Mouse (Mus musculus): ENCODE data around the gene Chrm4.

Chrm4 gene

DNA sequence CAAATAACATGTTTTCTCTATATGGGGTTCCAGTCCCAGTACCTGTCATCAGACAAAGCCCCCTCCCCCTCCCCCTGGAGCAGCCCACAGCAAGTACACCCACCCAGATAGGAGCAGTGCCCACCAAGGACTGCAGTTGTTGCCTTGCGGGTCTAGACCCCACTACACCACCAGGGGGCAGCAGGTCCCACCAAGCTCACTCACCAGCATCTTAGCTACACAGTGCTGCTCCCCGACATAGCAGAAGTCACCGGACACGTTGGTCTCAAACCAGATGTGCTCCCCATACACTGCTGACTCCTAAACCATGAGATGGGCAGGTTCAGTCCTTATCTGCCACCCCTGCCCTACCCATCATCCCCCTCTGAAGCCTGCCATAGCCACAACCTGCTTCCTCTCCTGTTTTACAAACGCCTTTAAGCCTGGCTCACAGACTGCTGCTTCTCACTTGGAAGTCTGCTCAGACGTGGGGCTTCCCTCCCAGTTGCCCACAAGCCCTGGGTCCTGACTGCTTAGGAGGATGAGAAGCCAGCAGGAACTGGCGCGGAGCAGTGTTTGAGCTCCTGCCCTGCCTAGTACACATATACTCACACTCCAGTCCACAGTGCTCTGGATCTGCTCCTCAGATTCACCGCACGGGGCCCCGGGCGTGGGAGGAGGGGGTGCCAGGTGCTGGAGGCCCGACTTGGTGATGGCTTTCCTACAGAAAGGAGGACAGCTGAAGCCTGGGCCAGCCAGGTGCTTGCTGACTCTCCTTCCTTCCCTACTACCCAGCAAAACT, 17.3 kb downstream of the Chrm4 start:
- peak; percentile 75 for DNase-seq (ENCODE audit: low read depth, low spot score)

DNA sequence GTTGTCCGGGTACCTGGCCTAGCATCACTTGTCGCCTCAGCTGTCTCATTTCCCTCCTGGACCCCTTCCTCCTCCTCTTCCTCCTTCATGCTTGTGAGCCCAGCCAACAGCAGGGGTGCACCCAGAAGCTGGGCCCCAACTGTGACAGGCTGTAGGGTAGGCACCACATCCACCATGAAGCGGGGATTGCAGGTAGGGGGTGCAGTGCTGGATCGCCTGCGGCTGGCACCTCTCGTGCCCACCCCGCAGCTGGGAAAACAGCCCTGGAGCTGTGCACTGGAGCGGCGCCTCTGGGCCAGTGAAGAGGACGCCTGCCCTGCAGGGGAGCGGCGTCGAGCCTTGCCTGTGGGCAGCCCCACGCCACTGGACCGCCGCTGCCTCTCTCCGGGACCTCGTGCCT, 18.4 kb downstream of the Chrm4 start, which contains the start of gene Gm9821:
Gm9821 (plus strand) TSS at position 221 of the 400 bp plus-strand sequence.
- DNase-seq (ENCODE audit: low read depth, low spot score): no peak

DNA sequence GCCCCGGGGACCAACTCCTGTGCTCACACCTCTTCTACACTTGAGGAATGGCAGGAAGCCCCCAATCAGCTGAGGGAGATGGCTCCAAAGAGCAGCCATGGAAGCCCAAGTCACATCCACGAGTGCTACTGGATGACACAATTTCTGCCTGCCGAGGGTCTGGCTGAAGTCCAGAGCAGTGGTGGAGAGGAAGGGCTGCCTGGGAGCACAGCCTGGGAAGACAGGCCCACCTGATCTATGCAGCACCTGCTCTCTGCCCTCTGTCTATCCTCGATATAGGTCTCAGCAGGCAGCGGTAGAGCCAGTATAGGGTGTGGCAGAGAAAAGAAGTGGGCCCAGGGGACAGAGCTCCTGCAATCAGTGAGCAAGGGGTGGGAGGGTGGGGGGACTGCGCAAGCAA, 19.8 kb downstream of the Chrm4 start:
- no peak for DNase-seq (ENCODE audit: low read depth, low spot score)

DNA sequence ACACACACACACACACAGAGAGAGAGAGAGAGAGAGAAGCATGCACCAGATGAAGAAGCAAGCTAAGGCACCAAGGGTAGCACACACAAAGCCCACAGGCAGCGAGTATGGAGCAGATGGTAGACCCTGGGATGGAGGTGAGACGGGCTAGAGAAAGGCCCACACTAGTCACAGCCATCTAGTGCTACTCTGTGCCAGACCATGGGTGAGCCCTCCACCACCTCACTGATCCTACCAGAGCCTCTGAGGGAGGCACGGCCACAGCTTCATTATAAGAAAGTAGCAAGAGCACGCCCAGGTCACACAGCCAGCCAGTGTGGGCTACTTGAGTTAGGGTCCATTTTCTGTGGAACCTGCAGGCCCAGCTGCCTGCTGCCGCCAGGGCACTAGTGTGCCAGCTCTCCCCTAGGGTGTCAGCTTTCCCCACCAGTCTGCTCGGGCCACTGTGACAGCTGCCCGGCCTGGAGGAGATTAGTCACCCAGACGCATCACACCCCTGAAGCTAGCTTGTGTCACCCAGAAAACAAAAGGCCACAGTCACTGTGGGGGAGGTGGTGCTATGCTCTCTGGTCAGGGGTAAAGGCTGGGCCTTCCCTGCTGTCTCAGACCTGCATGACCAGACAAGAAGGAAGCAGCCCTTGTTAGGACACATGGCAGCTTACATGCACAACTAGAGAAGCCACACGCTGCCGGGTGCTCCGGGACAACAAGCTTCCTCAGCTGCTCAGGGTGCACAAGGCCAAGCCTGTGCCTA, 20.5 kb downstream of the Chrm4 start:
- no peak for DNase-seq (ENCODE audit: low read depth, low spot score)

DNA sequence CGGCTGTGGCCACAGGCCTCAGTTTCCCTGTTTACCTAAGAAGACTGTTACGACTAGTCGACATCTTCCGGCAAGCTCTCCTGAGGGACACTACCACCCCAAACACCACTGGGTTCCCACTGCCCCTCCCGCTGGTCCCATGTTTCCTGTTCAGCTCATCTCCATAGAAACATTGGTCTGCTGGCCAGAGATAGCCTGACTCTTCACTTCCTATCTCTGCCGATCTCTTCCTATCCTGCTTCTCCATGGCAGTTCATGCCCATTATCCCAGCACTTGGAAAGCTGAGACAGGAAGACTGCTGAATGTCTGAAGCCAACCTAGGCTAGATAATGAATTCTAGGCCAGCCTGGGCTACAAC, 21.1 kb downstream of the Chrm4 start:
- DNase-seq (ENCODE audit: low read depth, low spot score): no peak

DNA sequence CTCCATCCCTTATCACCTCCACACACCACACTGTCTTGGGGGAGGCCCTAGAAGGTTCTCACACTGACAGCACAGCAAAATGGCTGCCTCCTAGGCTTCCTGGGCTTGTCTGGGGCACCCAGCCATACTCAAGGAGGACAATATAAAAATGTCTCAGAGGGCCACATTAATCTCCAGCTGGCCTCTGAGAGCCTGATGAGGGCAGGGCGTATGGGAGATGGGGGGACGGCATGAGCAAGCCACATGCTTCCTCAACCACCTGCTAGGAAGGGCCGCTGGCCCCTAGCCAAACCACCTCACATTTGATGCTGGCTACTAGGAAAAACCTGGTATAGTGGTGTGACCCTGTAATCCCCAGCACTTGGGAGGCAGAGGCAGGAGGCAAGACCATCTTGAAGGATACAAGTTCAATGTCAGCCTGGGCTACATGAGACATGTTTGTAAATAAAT, 21.8 kb downstream of the Chrm4 start:
- no peak for DNase-seq (ENCODE audit: low read depth, low spot score)

DNA sequence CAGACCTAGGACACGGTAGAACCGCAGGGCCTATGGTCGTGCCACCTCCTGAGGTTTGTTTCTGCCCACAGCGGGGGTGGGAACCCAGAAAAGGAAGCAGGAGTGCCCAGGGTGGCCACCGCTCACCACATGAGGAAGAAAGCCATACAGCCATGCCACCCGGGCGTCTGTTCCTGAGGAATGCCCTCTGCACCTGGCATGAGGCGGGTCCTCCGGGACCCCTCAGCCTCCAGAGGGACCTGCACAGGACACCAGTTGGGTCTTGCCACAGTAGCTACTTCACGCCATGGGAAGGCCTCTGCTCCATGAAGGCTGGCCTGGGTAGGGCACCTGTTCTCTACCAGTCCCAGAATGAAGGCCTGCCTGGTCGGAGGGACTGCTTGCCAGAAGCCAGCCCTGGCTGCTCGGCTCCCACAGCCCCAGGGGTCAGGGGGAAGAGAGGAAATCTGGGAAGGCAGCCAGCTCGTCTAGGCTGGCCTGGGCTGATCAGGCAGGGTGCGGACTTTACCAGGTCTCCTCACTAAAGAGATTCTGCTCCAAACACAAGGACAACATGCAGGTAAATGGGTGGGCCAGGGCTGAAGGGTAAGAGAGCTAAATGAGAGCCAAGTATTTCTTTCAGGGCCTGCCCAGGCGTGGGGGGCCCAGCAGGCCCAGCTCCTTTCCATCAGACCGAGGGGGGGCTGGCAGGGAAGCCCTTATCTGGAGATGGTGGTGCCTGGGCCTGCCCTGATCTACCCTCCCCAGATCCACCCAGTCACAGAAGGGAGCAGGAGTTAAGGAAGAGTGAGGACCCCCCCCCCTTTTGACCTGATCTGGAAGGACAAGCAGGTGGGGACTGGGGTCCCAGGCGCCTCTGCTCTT, 22.6 kb downstream of the Chrm4 start:
- no peak for DNase-seq (ENCODE audit: low read depth, low spot score)

DNA sequence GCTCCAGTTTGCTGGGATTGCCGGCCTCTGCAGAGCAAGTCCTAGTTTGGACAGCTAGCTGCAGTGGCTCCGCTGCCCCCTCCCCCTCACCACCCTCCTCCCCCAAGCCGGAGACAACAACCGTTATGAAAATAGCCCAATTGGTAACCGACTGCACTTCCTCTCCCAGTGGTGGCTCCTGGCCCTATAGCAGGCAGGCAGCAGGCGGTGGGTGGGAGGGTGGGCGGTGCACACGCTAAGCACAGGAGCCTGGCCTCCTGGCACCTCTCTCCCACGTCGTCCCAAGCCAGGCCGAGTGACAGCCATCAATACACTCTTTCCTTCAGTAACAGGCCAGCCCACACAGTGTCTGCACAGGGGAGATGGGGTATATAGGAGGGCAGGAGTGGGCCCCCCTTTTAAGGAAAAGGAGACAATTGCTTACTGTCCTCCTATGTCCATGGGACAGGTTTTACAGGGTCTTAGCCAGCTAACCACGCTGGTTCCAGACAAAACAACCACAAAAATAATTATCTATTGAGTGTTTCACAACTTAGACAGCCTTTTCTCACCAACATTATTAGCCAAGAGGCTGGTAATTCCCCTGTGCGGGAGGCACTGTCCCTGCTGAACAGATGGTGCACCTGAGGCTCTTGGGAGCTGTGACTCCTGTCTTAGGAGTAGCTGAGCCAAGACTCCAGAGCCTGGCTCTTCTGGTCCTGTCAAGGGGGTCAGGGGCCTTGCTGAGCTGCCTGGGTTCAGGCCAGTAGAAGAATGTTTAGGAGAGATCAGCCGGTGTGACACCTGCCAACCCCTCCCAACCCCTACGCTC, 23.4 kb downstream of the Chrm4 start:
- peak; percentile 63 for DNase-seq (ENCODE audit: low read depth, low spot score)

DNA sequence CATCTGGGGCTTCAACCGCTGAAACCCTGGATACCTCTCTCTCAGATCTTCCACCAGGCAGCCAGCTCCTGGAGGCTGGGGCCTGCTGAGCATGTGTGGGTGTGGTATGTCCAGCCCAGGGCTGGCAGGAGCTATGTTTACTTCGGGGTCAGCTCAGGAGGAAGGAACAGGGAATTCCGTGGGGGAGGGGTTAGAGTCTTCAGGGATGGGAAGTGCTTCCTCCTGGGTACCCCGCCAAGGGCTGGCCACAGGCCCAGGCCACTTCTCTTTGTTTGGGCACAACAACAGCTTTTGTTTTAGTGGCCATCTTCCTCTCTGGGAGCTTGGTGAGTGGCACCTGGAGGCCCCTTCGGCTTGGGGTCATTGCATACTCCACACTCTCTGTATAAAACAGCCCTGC, 26.8 kb downstream of the Chrm4 start:
- DNase-seq (ENCODE audit: low read depth, low spot score): no peak

DNA sequence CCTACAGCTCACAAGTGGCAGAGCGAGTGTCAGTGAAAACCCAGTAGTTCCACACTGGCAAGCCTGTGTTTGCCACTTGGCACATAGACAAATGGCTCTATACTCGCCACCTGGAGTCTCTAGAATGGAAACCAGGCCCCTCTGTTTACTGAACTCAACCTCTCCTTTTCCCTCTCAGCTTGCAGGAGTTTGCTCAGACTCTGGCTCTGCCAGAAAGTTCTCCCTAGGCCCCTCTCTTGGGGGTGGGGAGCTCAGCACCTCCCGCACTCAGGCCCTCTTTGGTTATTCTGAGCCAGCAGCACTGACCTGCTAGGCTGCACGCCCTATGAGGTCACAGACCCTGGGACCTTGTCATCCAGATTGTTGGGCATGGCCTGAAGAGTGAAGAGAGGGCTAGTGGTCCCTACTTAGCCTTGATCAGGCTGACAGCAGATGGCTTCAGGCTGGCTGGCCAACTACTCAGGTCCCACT, 28.1 kb downstream of the Chrm4 start:
- DNase-seq (ENCODE audit: low read depth, low spot score): no peak

DNA sequence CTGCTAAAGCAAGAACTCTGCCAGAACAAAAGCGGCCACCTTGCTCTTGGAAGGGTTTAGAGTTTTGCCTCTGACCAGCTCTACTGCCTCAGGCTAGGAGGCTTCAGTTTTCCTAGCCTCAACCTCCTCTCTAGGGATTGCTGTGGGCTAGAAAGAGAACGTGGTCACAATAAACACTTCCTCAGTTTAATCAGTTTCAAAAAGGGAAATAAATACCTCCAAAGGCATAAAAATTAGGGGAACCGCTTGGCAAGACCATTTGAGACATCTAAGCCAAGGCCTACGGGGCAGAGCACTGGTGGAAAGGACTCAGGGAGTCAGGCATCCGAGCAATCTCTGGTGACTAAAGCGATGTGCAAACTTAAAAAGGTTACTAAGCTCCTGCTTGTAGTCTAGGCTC, 28.8 kb downstream of the Chrm4 start:
- no peak for DNase-seq (ENCODE audit: low read depth, low spot score)

DNA sequence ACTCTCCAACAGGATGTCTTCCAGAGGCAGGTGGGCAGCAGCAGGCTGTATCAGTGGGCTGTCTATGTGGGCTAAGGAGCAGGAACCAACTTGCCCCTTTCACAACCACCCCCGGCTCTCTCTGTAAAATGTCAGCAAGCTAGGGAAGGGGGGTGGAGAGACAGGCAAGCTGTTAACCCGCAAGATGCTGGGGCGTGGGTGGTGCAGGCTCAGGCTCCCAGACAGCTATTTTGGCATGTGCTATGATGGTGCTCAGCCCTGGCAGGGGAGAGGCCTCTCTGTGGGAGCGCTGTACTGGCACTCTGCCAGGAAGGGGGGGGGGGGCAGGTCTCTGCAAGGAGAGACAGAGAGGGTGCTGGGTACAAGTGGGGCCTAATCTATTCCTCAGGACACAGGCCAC, 30.0 kb downstream of the Chrm4 start:
- DNase-seq (ENCODE audit: low read depth, low spot score): no peak

DNA sequence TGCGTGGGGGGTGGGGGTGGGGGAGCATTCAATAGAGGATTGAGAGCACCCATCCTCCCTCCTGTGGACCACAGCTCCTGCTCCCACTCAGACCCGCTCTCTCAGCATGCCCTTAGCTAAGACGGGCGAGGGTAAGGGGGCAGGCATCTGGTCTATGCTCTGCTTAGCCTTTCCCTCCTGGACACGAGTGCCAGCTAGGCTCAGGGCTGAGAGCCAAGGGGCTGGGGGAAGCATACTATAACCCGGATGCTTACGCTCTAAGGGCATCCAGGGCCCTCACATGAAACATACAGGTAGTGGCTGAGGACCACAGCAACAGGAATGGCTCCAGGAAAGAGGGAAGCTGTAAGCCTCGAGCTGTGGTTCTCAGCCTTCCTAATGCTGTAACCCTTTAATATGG, 31.0 kb downstream of the Chrm4 start:
- no peak for DNase-seq (ENCODE audit: low read depth, low spot score)

DNA sequence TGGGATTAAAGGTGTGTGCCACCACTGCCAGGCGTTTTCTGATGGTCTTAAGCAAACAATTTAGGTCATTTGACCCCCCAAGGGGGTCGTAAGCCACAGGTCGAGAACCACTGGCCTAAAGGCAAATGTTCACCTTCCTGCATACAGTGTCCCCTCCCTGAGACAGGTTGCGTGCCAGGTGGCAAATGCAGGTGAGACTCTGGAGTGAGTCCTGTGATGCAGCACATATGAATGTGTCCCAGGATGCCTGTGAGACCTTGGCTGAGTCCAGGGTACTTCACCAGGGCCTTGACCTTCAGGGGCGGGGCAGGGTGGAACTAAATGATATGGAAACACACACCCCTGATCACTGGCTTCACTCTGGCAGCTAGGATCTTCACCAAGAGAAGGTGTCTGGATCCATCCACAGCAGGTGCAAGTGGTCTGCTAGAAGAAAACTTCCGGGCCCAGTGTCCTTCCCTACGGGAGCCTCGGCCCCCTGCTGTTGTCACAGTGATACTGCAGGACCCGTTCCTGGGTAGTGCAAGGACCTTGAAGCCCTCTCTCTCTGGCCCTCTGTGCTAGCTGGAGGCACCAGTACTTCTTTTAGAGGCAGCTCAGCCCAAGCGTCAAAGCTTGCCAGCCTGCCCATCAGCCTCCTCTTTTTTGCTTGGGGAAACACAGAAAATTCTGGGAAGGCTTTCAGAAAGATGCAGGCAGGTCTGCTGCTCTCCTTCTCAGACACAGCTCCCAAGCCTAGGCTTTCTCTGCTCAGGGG, 31.8 kb downstream of the Chrm4 start:
- DNase-seq (ENCODE audit: low read depth, low spot score): peak; percentile 67

DNA sequence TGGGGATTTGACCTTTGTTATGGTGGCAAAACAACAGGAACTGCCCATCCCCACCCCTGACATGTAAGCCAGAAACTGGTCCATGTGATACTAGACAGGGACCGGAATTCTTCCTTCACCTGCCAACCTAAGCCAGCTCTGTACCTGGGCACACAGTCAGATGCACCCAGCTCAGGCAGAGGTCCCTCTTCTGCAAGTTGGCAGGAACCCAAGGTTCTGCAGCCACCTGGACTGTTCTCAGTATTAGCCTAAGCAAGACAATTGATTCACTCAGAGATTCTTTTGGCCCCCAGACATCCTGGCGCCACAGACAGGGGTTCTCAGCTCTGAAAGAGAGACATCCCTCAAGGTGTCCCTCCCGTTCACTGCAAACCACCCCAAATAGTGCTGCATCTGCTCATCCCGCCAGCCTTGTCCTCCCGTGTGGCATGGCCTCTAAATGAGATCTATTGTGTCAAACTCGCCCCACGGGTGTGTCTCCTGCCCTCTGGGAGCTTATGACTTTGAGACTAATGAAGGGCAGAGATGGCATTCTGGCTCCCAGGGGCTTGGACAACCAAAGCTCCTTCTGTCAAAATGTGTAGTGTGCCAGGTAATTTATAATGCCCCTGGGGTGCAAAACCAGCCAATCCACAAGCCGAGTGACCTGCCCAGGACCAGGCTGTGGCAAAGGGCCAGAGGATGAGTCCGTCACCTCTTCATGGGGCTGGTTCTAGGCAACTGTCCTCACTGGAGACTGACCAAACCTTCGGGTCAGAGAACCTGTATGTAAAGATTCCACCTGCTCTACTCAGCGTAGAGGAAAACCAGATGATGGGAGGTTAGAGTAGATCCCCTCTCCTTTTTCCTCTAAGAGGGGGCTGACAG, 32.7 kb downstream of the Chrm4 start:
- DNase-seq (ENCODE audit: low read depth, low spot score): no peak

DNA sequence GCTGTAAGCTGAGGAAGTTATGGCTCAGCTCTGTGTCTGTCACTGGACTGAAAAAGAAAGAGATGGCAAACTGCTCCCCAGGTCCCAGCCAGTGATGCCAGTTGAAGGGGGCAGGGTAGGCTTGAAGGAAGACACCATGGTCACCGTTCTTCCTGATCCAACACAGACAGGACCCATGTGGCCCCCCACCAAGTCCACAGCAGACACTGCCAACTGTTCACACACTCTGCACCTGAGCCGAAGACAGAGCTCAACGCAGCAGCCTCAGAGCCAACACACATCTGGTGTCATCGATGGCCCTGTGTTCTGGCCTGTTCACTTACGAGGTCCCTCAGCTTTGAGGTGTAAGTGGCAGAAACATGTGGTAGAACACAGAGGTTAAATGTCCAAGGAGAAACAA, 33.4 kb downstream of the Chrm4 start:
- no peak for DNase-seq (ENCODE audit: low read depth, low spot score)

DNA sequence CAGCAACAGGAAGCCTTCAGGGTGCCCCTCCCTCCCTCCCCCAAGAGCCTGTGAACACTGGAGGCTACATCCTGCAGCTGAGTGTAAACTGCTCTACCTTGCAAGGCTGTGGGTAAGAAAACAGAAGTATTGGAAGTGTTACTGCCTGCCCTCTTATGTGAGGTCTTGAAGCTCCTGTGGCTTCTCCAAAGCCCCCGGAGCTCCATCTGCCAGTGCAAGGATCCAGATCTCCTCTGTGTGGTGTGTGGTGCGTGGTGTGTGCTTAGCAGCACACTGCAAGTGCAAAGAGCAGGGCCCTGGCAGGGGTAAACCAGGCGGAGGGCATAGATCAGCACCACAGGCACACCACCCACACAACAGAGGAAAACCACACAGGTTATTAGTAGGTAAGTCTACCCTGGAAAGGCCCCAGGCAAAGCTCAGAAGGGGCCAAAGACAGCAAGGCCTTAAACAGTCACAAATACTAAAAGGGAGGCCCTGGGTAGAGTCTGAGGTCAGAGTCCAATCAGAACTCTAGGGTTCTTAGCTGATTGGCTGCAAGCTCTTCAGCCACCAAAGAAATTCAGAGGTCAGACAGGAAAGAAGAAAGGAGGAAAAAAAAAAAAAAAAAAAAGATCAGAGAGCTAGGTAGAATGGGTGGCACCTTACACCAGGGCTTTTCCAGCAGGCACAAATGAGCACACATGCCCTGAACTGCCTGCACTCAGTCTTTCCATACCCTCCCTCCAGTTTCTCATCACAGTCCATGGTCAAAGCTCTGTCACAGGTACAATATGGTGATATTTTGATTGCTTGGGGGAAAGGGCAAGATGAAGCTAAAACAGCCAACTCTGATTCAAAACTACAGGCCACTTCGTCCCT, 35.1 kb downstream of the Chrm4 start:
- DNase-seq (ENCODE audit: low read depth, low spot score): no peak

DNA sequence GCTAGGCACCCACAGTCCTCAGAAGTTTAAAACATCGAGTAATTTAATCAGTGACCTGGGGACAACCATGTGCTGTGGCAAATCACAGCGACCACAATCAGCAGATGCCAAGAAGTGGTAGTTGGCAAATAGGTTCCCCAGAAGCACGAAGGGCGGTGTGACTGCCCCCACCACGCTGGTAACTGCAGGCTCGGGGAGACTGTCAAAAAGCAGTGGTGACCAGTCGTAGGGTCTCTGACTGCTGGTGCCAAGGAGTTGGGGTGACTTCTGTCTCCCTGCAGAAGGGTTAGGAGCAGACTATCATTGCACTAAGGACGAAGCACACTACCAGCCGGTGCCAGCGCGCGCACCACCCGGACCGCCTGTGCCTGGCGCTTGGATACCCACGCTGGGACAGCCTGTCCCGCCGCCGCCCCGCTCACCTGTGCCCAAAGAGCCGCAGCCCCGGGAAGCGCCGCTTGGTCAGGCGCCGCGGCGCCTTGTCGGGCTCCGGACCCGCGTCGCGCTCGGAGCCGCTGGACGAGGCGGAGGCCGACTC, 35.9 kb downstream of the Chrm4 start:
- peak; percentile 41 for DNase-seq (ENCODE audit: low read depth, low spot score)
